Mouse (Mus musculus) limb, embryonic 12.5 days (tissue): ENCODE data around the gene Pdgfb. TPM values are rescaled to one million over a fixed set of nuclear protein-coding genes. Genes with fewer than 3 reads are reported as not detected.
A peak's percentile ranks its signal among the peaks of the same experiment; 100 is the strongest.

ENCODE experiments used
- ATAC-seq: fragments of 200-750 bp; cut with Nextera tagmentation; 2 replicates; pipeline ENCODE4 v1.8.0; 2017; ENCODE audit warnings: low read depth, moderate TSS enrichment; ENCODE audit not compliant: insufficient number of reproducible peaks, insufficient read depth, low FRiP score, low TSS enrichment
- H3K27ac ChIP-seq: fragments of 300-500 bp; sonication (generic); 2 replicates; pipeline ENCODE4 v1.5.1; 2016; ENCODE audit warnings: mild to moderate bottlenecking, moderate library complexity
- H3K27me3 ChIP-seq: fragments of 300-500 bp; sonication (generic); 2 replicates; pipeline ENCODE4 v1.6.1; 2016; ENCODE audit warnings: mild to moderate bottlenecking, moderate library complexity
- H3K36me3 ChIP-seq: fragments of 300-500 bp; sonication (generic); 2 replicates; pipeline ENCODE4 v1.6.1; 2016; ENCODE audit warnings: mild to moderate bottlenecking, moderate library complexity
- H3K4me1 ChIP-seq: fragments of 300-500 bp; sonication (generic); replicated peaks from 2 replicates; pipeline ENCODE4 v1.6.1; 2016
- H3K4me2 ChIP-seq: fragments of 300-500 bp; sonication (generic); 2 replicates; pipeline ENCODE4 v1.6.1; 2016; ENCODE audit warnings: mild to moderate bottlenecking, moderate library complexity
- H3K4me3 ChIP-seq: fragments of 300-500 bp; sonication (generic); replicated peaks from 2 replicates; pipeline ENCODE4 v1.5.1; 2016; ENCODE audit warnings: mild to moderate bottlenecking
- H3K9ac ChIP-seq: fragments of 300-500 bp; sonication (generic); replicated peaks from 2 replicates; pipeline ENCODE4 v1.6.1; 2016; ENCODE audit warnings: mild to moderate bottlenecking, moderate library complexity
- H3K9me3 ChIP-seq: fragments of 300-500 bp; sonication (generic); 2 replicates; pipeline ENCODE4 v1.6.1; 2016; ENCODE audit warnings: mild to moderate bottlenecking, moderate library complexity
- WGBS: fragments of 180-500 bp; shearing (Covaris S2); methylation state at CpG from one replicate; pipeline ENCODE4 v1.1.7; 2016; 5-methylcytosine and 5-hydroxymethylcytosine counted together
- polyA plus RNA-seq: library from polyadenylated mRNA; unstranded; fragments of >200 nt; fragmentation: Nextera tagmentation; extraction: Ambion mirVana; gene quantifications from 2 replicates; pipeline ENCODE4 v1.2.1, GENCODE M21; 2016

Gene Pdgfb
- polyA plus RNA-seq, 1 experiment from 2014 or later, result 2.8 TPM

- Histone ChIP-seq H3K9me3 (no peaks in the 10 kb centered on the region), H3K4me2 (no peak overlapping the region), H3K27me3 (peaks cover 79% of the 10 kb centered on the region), H3K27ac (no peak overlapping the region), H3K36me3 (no peaks in the 10 kb centered on the region), H3K9ac (no peak overlapping the region), H3K4me3 (no peak overlapping the region), H3K4me1 (peaks cover 35% of the 10 kb centered on the region)
- 89% methylated on average over 9 of the region's 9 CpGs for WGBS
- no peak for ATAC-seq
Observed at GRCm38 (mm10) chr15:80016563-80017301, 2.0 kb upstream of the Pdgfb start.

- WGBS, result 60% methylated on average over 7 of the region's 7 CpGs
- no peak for ATAC-seq
- peak overlapping the region; percentile 66 for H3K4me3 ChIP-seq
- H3K27me3 ChIP-seq, result peaks cover 83% of the 10 kb centered on the region
- peaks cover 40% of the 10 kb centered on the region for H3K4me1 ChIP-seq
- H3K4me2 ChIP-seq, result peak overlapping the region; percentile 99; the same call in 1 of the 2 replicates
- no peaks in the 10 kb centered on the region for H3K36me3 ChIP-seq
- no peak overlapping the region for H3K27ac ChIP-seq
- no peaks in the 10 kb centered on the region for H3K9me3 ChIP-seq
- H3K9ac ChIP-seq, result no peak overlapping the region
Observed at GRCm38 (mm10) chr15:80015211-80015952, 605 bp upstream of the Pdgfb start.

GRCm38 (mm10) chr15:80014031-80014320 is 801 bp downstream of the Pdgfb start:
- Histone ChIP-seq H3K4me1 (peaks cover 43% of the 10 kb centered on the region), H3K27me3 (peaks cover 93% of the 10 kb centered on the region), H3K4me2 (peak overlapping the region; percentile 99), H3K4me3 (peak overlapping the region; percentile 66), H3K27ac (no peak overlapping the region), H3K9me3 (no peaks in the 10 kb centered on the region), H3K9ac (peak overlapping the region; percentile 67), H3K36me3 (no peaks in the 10 kb centered on the region)
- no peak for ATAC-seq
- WGBS, result under 1% methylated on average over 36 of the region's 37 CpGs

GRCm38 (mm10) chr15:80013256-80014030 is 1.3 kb downstream of the Pdgfb start:
- Histone ChIP-seq H3K4me2 (peak overlapping the region; percentile 99), H3K4me3 (peak overlapping the region; percentile 66), H3K36me3 (no peaks in the 10 kb centered on the region), H3K9ac (peak overlapping the region; percentile 71), H3K27me3 (peaks cover 97% of the 10 kb centered on the region), H3K4me1 (peaks cover 43% of the 10 kb centered on the region), H3K9me3 (no peaks in the 10 kb centered on the region), H3K27ac (no peak overlapping the region)
- WGBS, result 2% methylated on average over 32 of the region's 36 CpGs
- ATAC-seq, result no peak

GRCm38 (mm10) chr15:80012527-80013201 is 2.1 kb downstream of the Pdgfb start:
- peaks cover 96% of the 10 kb centered on the region for H3K27me3 ChIP-seq
- peak overlapping the region; percentile 99 for H3K4me2 ChIP-seq
- H3K36me3 ChIP-seq, result no peaks in the 10 kb centered on the region
- ATAC-seq, result peak; percentile 64; the same call in 1 of the 2 replicates
- H3K4me3 ChIP-seq, result peak overlapping the region; percentile 66
- peak overlapping the region; percentile 71 for H3K9ac ChIP-seq
- peak overlapping the region; percentile 35; the same call in 1 of the 2 replicates for H3K27ac ChIP-seq
- WGBS, result under 1% methylated on average over 60 of the region's 60 CpGs
- no peaks in the 10 kb centered on the region for H3K9me3 ChIP-seq
- H3K4me1 ChIP-seq, result peaks cover 43% of the 10 kb centered on the region

DNA sequence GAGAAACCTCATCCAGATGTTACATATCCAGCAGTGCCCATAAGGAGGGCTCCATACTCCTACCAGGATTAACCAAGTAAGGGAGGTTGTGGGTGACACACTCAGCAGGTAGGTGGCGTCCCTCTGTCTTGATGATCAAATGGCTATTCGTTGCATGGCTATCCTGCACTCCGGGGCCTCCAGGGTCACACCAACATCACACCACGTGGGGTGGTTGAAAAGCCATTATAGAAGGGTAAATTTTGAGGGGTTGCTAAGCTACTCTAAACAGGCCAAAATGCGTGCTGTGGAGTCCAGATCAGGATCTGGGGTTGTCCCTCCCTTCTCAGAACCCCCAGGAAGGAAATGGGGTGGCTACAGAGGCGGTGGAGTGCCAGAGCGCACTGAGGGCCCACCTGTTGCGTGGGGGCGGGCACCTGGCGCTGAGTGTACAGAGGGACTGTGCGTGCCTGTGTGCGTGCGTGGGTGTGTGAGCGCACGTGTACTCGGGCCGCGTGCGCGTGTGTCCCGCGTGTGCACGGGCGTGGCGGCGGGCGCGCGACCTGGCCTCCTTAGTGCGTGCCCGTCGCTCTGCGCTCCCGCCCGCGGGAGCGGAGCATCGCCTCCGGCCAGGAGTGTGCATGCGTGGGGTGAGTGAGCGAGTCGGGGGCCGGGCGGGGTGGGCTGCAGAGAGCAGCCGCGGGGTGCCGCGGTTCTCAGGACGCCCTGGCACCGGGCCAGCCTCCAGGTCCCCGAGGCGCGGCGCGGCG is 2.8 kb downstream of the Pdgfb start:
- peak overlapping the region; percentile 71 for H3K9ac ChIP-seq
- peak overlapping the region; percentile 66 for H3K4me3 ChIP-seq
- H3K9me3 ChIP-seq, result no peaks in the 10 kb centered on the region
- ATAC-seq, result no peak
- peaks cover 91% of the 10 kb centered on the region for H3K27me3 ChIP-seq
- H3K4me2 ChIP-seq, result peak overlapping the region; percentile 99
- no peaks in the 10 kb centered on the region for H3K36me3 ChIP-seq
- H3K4me1 ChIP-seq, result peaks cover 43% of the 10 kb centered on the region
- no peak overlapping the region; the same call in 1 of the 2 replicates for H3K27ac ChIP-seq
- WGBS, result 1% methylated on average over 56 of the region's 56 CpGs

DNA sequence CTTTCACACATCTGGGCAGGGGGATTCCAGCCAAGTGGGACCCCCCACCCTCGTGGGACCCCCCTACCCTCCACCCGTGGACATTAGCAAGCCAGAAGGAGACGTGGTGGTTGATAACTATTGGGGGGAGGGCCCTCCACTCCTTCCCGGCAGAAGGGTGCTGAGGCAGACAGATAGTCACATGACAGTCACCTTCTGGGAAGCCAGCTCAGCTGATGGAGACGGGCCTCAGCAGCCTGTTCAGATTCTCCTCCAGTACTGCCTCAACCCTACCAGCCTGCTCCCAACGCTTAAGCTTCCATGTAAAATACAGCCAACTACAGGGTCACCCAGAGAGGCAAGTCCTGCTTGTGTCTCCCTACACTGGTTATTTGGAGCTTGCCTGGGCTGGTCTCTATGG is 3.6 kb downstream of the Pdgfb start:
- Histone ChIP-seq H3K36me3 (no peaks in the 10 kb centered on the region), H3K4me2 (peak overlapping the region; percentile 99), H3K27ac (no peak overlapping the region), H3K4me1 (peaks cover 43% of the 10 kb centered on the region), H3K9me3 (no peaks in the 10 kb centered on the region), H3K9ac (no peak overlapping the region), H3K27me3 (peaks cover 83% of the 10 kb centered on the region), H3K4me3 (0 out of 2 replicates have a peak overlapping the region, but pooled peaks have one; percentile 66)
- no peak for ATAC-seq
- WGBS, result 29% methylated on average over 6 of the region's 6 CpGs

- Histone ChIP-seq H3K4me2 (0 out of 2 replicates have a peak overlapping the region, but pooled peaks have one; percentile 4), H3K36me3 (no peaks in the 10 kb centered on the region), H3K27ac (no peak overlapping the region), H3K4me3 (no peak overlapping the region), H3K27me3 (peaks cover 75% of the 10 kb centered on the region), H3K9ac (no peak overlapping the region), H3K9me3 (no peaks in the 10 kb centered on the region), H3K4me1 (peaks cover 42% of the 10 kb centered on the region)
- 33% methylated on average over 7 of the region's 7 CpGs for WGBS
- no peak for ATAC-seq
Observed at GRCm38 (mm10) chr15:80010182-80010558, 4.6 kb downstream of the Pdgfb start.

- Histone ChIP-seq H3K4me3 (no peak overlapping the region), H3K9ac (no peak overlapping the region), H3K27me3 (peaks cover 72% of the 10 kb centered on the region), H3K4me2 (no peak overlapping the region), H3K4me1 (peaks cover 37% of the 10 kb centered on the region), H3K9me3 (no peaks in the 10 kb centered on the region), H3K27ac (no peak overlapping the region), H3K36me3 (no peaks in the 10 kb centered on the region)
- WGBS, result 37% methylated on average over 12 of the region's 12 CpGs
- no peak for ATAC-seq
Observed at GRCm38 (mm10) chr15:80009421-80010181, 5.2 kb downstream of the Pdgfb start.

- Histone ChIP-seq H3K36me3 (no peaks in the 10 kb centered on the region), H3K4me3 (no peak overlapping the region), H3K27ac (no peak overlapping the region), H3K9me3 (no peaks in the 10 kb centered on the region), H3K9ac (no peak overlapping the region), H3K27me3 (peaks cover 61% of the 10 kb centered on the region), H3K4me1 (peaks cover 25% of the 10 kb centered on the region), H3K4me2 (no peak overlapping the region)
- 87% methylated on average over 6 of the region's 6 CpGs for WGBS
- no peak for ATAC-seq
Observed at GRCm38 (mm10) chr15:80008461-80008860, 6.3 kb downstream of the Pdgfb start.
